Mouse (Mus musculus): ENCODE measurements around the gene F12. TPM values are rescaled to one million over a fixed set of nuclear protein-coding genes. Genes with fewer than 3 reads are reported as not detected.

F12 gene
- polyA plus RNA-seq, 1 experiment from 2014 or later: 0.05 TPM

GRCm38 (mm10) chr13:55465830-55466440 is 39.3 kb upstream of the F12 start:
- no peak for TF ChIP-seq CTCF (IDR thresholded peaks at IDR 0.05; ENCODE audit: low read depth)
- no peaks in the 10 kb centered on the region for H3K27me3 ChIP-seq (ENCODE audit: insufficient read depth, low read length)
- H3K4me2 ChIP-seq (ENCODE audit: low read length): no peak overlapping the region
- no peak for DNase-seq (ENCODE audit: low spot score)
- H3K4me3 ChIP-seq (replicated peaks; ENCODE audit: low read depth, low read length): no peak overlapping the region
- H3K4me1 ChIP-seq (replicated peaks; ENCODE audit: insufficient read depth, low read length): peaks cover 14% of the 10 kb centered on the region
- H3K27ac ChIP-seq: no peak overlapping the region
- H3K9me3 ChIP-seq (replicated peaks; ENCODE audit: low read length): no peaks in the 10 kb centered on the region
- ATAC-seq (replicated peaks; ENCODE audit: low FRiP score, low read depth): no peak
- H3K9ac ChIP-seq (ENCODE audit: low read depth, low read length): no peak overlapping the region
- WGBS: 81% methylated on average over 5 of the region's 5 CpGs
- 0 out of 2 replicates have a peak, but pooled peaks cover 1% of the 10 kb centered on the region for H3K36me3 ChIP-seq (ENCODE audit: insufficient read depth, low read length)

- Histone ChIP-seq H3K27ac (no peak overlapping the region), H3K9me3 (replicated peaks; ENCODE audit: low read length) (no peaks in the 10 kb centered on the region), H3K4me2 (ENCODE audit: low read length) (0 out of 2 replicates have a peak overlapping the region, but pooled peaks have one; percentile 98), H3K36me3 (ENCODE audit: insufficient read depth, low read length) (0 out of 2 replicates have a peak, but pooled peaks cover 5% of the 10 kb centered on the region), H3K9ac (ENCODE audit: low read depth, low read length) (no peak overlapping the region), H3K27me3 (ENCODE audit: insufficient read depth, low read length) (no peaks in the 10 kb centered on the region), H3K4me1 (replicated peaks; ENCODE audit: insufficient read depth, low read length) (peaks cover 12% of the 10 kb centered on the region; the same call in 1 of the 2 replicates), H3K4me3 (replicated peaks; ENCODE audit: low read depth, low read length) (no peak overlapping the region)
- DNase-seq (ENCODE audit: low spot score): no peak
- no peak for ATAC-seq (replicated peaks; ENCODE audit: low FRiP score, low read depth)
- TF ChIP-seq CTCF (IDR thresholded peaks at IDR 0.05; ENCODE audit: low read depth): no peak
- WGBS: 24% methylated on average over 3 of the region's 3 CpGs
Measured at GRCm38 (mm10) chr13:55465184-55465583, 38.6 kb upstream of the F12 start.

GRCm38 (mm10) chr13:55464027-55464884 is 37.7 kb upstream of the F12 start, which contains the start of gene Prr7:
Gene Prr7 (plus strand): TSS chr13:55464267.
- Histone ChIP-seq H3K9me3 (replicated peaks; ENCODE audit: low read length) (no peaks in the 10 kb centered on the region), H3K4me2 (ENCODE audit: low read length) (peak within 1 kb of the TSS; percentile 98), H3K9ac (ENCODE audit: low read depth, low read length) (peak within 1 kb of the TSS; percentile 70), H3K4me1 (replicated peaks; ENCODE audit: insufficient read depth, low read length) (peaks cover 12% of the 10 kb centered on the region; the same call in 1 of the 2 replicates), H3K27ac (no peak within 1 kb of the TSS), H3K4me3 (replicated peaks; ENCODE audit: low read depth, low read length) (peak within 1 kb of the TSS; percentile 59), H3K27me3 (ENCODE audit: insufficient read depth, low read length) (no peaks in the 10 kb centered on the region), H3K36me3 (ENCODE audit: insufficient read depth, low read length) (peaks cover 15% of the 10 kb centered on the region)
- DNase-seq (ENCODE audit: low spot score) (peak; percentile 49), ATAC-seq (replicated peaks; ENCODE audit: low FRiP score, low read depth) (peak; percentile 59)
- no peak for TF ChIP-seq CTCF (IDR thresholded peaks at IDR 0.05; ENCODE audit: low read depth)
- WGBS: under 1% methylated on average over 75 of the region's 84 CpGs

DNA sequence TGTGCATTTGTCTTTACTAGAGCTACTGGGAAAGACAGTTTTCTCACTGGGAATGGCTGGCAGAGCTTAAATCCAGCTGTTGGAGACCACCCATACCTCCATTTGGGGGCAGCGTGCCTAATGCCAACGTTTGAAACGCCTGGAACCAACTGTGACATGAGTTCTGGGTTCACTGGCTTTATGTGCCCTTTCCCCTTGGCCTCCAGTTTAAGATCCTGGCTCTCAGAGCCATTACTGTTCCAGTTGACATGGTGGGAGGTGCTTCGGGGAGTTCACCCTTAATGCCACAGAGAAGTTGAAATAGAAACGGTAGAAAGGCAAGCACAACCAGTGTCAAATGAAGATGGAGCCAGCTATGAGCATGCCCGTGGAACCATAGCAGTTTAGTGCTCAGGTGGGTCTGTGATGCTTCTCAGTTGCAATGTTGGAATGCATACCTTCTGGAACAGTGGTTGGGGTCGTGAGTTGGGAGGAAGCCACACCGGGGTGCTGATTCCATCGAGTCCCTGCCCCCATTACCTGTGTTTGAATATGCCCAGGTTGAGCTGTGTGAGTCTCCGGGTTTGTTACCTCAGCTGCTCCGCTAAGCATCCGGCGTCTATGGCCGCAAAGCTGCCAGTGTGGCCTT is 36.9 kb upstream of the F12 start:
- ATAC-seq (replicated peaks; ENCODE audit: low FRiP score, low read depth) (peak; percentile 1; the same call in 1 of the 2 replicates), DNase-seq (ENCODE audit: low spot score) (no peak)
- Histone ChIP-seq H3K9me3 (replicated peaks; ENCODE audit: low read length) (no peaks in the 10 kb centered on the region), H3K9ac (ENCODE audit: low read depth, low read length) (peak overlapping the region; percentile 70), H3K36me3 (ENCODE audit: insufficient read depth, low read length) (peaks cover 22% of the 10 kb centered on the region), H3K4me3 (replicated peaks; ENCODE audit: low read depth, low read length) (peak overlapping the region; percentile 59), H3K4me1 (replicated peaks; ENCODE audit: insufficient read depth, low read length) (peaks cover 12% of the 10 kb centered on the region; the same call in 1 of the 2 replicates), H3K27ac (no peak overlapping the region), H3K4me2 (ENCODE audit: low read length) (peak overlapping the region; percentile 98), H3K27me3 (ENCODE audit: insufficient read depth, low read length) (no peaks in the 10 kb centered on the region)
- no peak for TF ChIP-seq CTCF (IDR thresholded peaks at IDR 0.05; ENCODE audit: low read depth)
- WGBS: 9% methylated on average over 14 of the region's 14 CpGs

DNA sequence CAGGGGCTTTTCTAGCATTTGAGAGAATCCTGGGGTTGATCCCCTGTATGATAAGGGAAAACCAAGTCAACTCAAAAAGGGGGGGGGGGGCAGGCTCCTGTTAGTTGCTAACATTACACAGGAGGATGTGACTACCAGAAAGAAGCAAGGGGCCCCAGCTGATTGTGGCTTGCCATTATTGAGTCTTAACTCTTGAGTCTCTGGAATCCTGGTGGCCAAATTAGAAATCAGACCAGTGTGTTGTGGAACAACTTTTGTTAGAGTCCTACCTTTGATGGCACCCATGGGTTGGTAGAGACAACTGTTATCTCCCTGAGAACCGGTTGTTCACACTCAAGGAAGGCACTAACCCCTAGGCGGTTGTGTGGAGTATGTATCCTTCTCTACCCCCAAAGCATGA is 36.4 kb upstream of the F12 start:
- H3K4me1 ChIP-seq (replicated peaks; ENCODE audit: insufficient read depth, low read length): peaks cover 12% of the 10 kb centered on the region; the same call in 1 of the 2 replicates
- no peak overlapping the region for H3K9ac ChIP-seq (ENCODE audit: low read depth, low read length)
- 45% methylated on average over 2 of the region's 2 CpGs for WGBS
- peaks cover 26% of the 10 kb centered on the region for H3K36me3 ChIP-seq (ENCODE audit: insufficient read depth, low read length)
- no peak for TF ChIP-seq CTCF (IDR thresholded peaks at IDR 0.05; ENCODE audit: low read depth)
- DNase-seq (ENCODE audit: low spot score) (no peak), ATAC-seq (replicated peaks; ENCODE audit: low FRiP score, low read depth) (no peak)
- H3K27ac ChIP-seq: no peak overlapping the region
- no peaks in the 10 kb centered on the region for H3K9me3 ChIP-seq (replicated peaks; ENCODE audit: low read length)
- H3K27me3 ChIP-seq (ENCODE audit: insufficient read depth, low read length): no peaks in the 10 kb centered on the region
- H3K4me2 ChIP-seq (ENCODE audit: low read length): no peak overlapping the region
- H3K4me3 ChIP-seq (replicated peaks; ENCODE audit: low read depth, low read length): no peak overlapping the region
